In genomic region chr1:182052973-182053372, GRCm38 (mm10) we compare ENCODE assay signal across 10 mouse cellular contexts. TPM values are rescaled to one million over a fixed set of nuclear protein-coding genes. Genes with fewer than 3 reads are reported as not detected.
DNase-seq lines count a peak whose midpoint lies in the region; ATAC-seq and TF ChIP-seq lines count a peak whose summit lies in the region.
"Had no signal": no experiment of that assay in that cellular context is flagged by ENCODE, and none has a peak within 500 bp of the region (broad histone marks: within the 10 kb centered on the region; RNA-seq: fewer than 3 reads in every experiment).

No protein-coding gene starts in this region.

- TF ChIP-seq POLR2A in lung, adult 2 months (IDR thresholded peaks at IDR 0.05; ENCODE audit: borderline replicate concordance, extremely low read depth, low read depth, low read length) = no peak

- no peaks in the 10 kb centered on the region for H3K27me3 ChIP-seq in forebrain, embryonic 10.5 days (ENCODE audit: poor library complexity, severe bottlenecking)
- H3K27me3 ChIP-seq in forebrain, embryonic 13.5 days = no peaks in the 10 kb centered on the region
- H3K27me3 ChIP-seq in lung, embryonic 14.5 days (ENCODE audit: insufficient read depth, low read length) = no peaks in the 10 kb centered on the region
- H3K27me3 ChIP-seq in embryonic facial prominence, embryonic 15.5 days = no peaks in the 10 kb centered on the region
- no peaks in the 10 kb centered on the region for H3K27me3 ChIP-seq in neural tube, embryonic 11.5 days (ENCODE audit: control insufficient read depth, insufficient read depth, low read length)
- H3K27me3 ChIP-seq: heart, embryonic 12.5 days had no signal

- no peaks in the 10 kb centered on the region for H3K36me3 ChIP-seq in forebrain, embryonic 10.5 days (replicated peaks)
- H3K36me3 ChIP-seq in forebrain, embryonic 13.5 days (ENCODE audit: poor library complexity, severe bottlenecking) = no peaks in the 10 kb centered on the region
- no peaks in the 10 kb centered on the region for H3K36me3 ChIP-seq in lung, embryonic 14.5 days (ENCODE audit: insufficient read depth)
- H3K36me3 ChIP-seq in embryonic facial prominence, embryonic 15.5 days = no peaks in the 10 kb centered on the region
- H3K36me3 ChIP-seq in neural tube, embryonic 11.5 days (ENCODE audit: control insufficient read depth, insufficient read depth, low read length) = no peaks in the 10 kb centered on the region
- H3K36me3 ChIP-seq: heart, embryonic 12.5 days had no signal

- H3K9ac ChIP-seq in forebrain, embryonic 13.5 days = no peak overlapping the region
- H3K9ac ChIP-seq in lung, embryonic 14.5 days = no peak overlapping the region
- no peak overlapping the region for H3K9ac ChIP-seq in embryonic facial prominence, embryonic 15.5 days
- no peak overlapping the region for H3K9ac ChIP-seq in neural tube, embryonic 11.5 days (ENCODE audit: low read length)
- H3K9ac ChIP-seq: heart, embryonic 12.5 days; liver, embryonic 14.5 days had no signal

- no peak for DNase-seq in forebrain, embryonic 10.5 days (ENCODE audit: extremely low spot score, low spot score)
- peak; percentile 74 for DNase-seq in lung, embryonic 14.5 days
- DNase-seq in lung, adult 2 months = no peak
- DNase-seq in neural tube, embryonic 11.5 days (ENCODE audit: low spot score) = peak; percentile 55
- no peak for DNase-seq in cerebellum, adult 11-12 months
- DNase-seq in right cerebral cortex, postnatal 25 days = no peak

- no peak for ATAC-seq in forebrain, embryonic 13.5 days
- ATAC-seq in lung, embryonic 14.5 days (ENCODE audit: insufficient read depth) = peak; percentile 86
- peak; percentile 81 for ATAC-seq in embryonic facial prominence, embryonic 15.5 days (ENCODE audit: insufficient number of reproducible peaks, low FRiP score, low TSS enrichment, low read depth)
- ATAC-seq in neural tube, embryonic 11.5 days (ENCODE audit: insufficient read depth, low FRiP score, low TSS enrichment) = 0 out of 2 replicates have a peak, but pooled peaks have one; percentile 16

- no peak for TF ChIP-seq CTCF in lung, embryonic 14.5 days (IDR thresholded peaks at IDR 0.05; ENCODE audit: low read depth)
- no peak for TF ChIP-seq CTCF in lung, adult 2 months (IDR thresholded peaks at IDR 0.05; ENCODE audit: insufficient read depth, low read length)

- H3K27ac ChIP-seq in forebrain, embryonic 10.5 days = peak overlapping the region; percentile 25; the same call in 1 of the 2 replicates
- no peak overlapping the region for H3K27ac ChIP-seq in forebrain, embryonic 13.5 days
- H3K27ac ChIP-seq in lung, embryonic 14.5 days (ENCODE audit: low read depth) = no peak overlapping the region
- peak overlapping the region; percentile 75 for H3K27ac ChIP-seq in embryonic facial prominence, embryonic 15.5 days (replicated peaks)
- H3K27ac ChIP-seq in neural tube, embryonic 11.5 days (ENCODE audit: low read depth, low read length) = no peak overlapping the region
- H3K27ac ChIP-seq: liver, embryonic 14.5 days had no signal

- H3K4me1 ChIP-seq in forebrain, embryonic 10.5 days = peaks cover 16% of the 10 kb centered on the region
- peaks cover 4% of the 10 kb centered on the region; the same call in 1 of the 2 replicates for H3K4me1 ChIP-seq in forebrain, embryonic 13.5 days
- H3K4me1 ChIP-seq in lung, embryonic 14.5 days (ENCODE audit: insufficient read depth) = peaks cover 7% of the 10 kb centered on the region; the same call in 1 of the 2 replicates
- H3K4me1 ChIP-seq in lung, adult 2 months (ENCODE audit: control insufficient read depth, insufficient read depth, low read length) = no peaks in the 10 kb centered on the region
- peaks cover 30% of the 10 kb centered on the region for H3K4me1 ChIP-seq in embryonic facial prominence, embryonic 15.5 days
- 0 out of 2 replicates have a peak, but pooled peaks cover 5% of the 10 kb centered on the region for H3K4me1 ChIP-seq in neural tube, embryonic 11.5 days (ENCODE audit: control insufficient read depth, insufficient read depth, low read length)

- no peak overlapping the region for H3K4me3 ChIP-seq in forebrain, embryonic 10.5 days
- H3K4me3 ChIP-seq in forebrain, embryonic 13.5 days = no peak overlapping the region
- H3K4me3 ChIP-seq in lung, embryonic 14.5 days (ENCODE audit: low read depth, low read length) = no peak overlapping the region
- H3K4me3 ChIP-seq in lung, adult 2 months (replicated peaks; ENCODE audit: extremely low read depth, low read depth, low read length) = no peak overlapping the region
- no peak overlapping the region for H3K4me3 ChIP-seq in embryonic facial prominence, embryonic 15.5 days (replicated peaks)
- no peak overlapping the region for H3K4me3 ChIP-seq in neural tube, embryonic 11.5 days (ENCODE audit: low read depth, low read length)
- H3K4me3 ChIP-seq: heart, embryonic 12.5 days had no signal

- 73% methylated on average over 10 of the region's 10 CpGs for WGBS in forebrain, embryonic 10.5 days
- WGBS in forebrain, embryonic 13.5 days = 48% methylated on average over 10 of the region's 10 CpGs
- WGBS in lung, embryonic 14.5 days = 24% methylated on average over 10 of the region's 10 CpGs
- 54% methylated on average over 10 of the region's 10 CpGs for WGBS in lung, adult 2 months
- 14% methylated on average over 10 of the region's 10 CpGs for WGBS in embryonic facial prominence, embryonic 15.5 days
- WGBS in neural tube, embryonic 11.5 days = 29% methylated on average over 10 of the region's 10 CpGs

- H3K9me3 ChIP-seq in forebrain, embryonic 10.5 days = no peaks in the 10 kb centered on the region
- no peaks in the 10 kb centered on the region for H3K9me3 ChIP-seq in forebrain, embryonic 13.5 days (replicated peaks)
- H3K9me3 ChIP-seq in lung, embryonic 14.5 days (ENCODE audit: low read depth, low read length) = no peaks in the 10 kb centered on the region
- H3K9me3 ChIP-seq in embryonic facial prominence, embryonic 15.5 days (replicated peaks) = no peaks in the 10 kb centered on the region
- H3K9me3 ChIP-seq in neural tube, embryonic 11.5 days (ENCODE audit: control insufficient read depth, low read length) = no peaks in the 10 kb centered on the region
- H3K9me3 ChIP-seq: heart, embryonic 12.5 days had no signal

- no peak overlapping the region for H3K4me2 ChIP-seq in forebrain, embryonic 13.5 days
- peak overlapping the region; percentile 18; the same call in 1 of the 2 replicates for H3K4me2 ChIP-seq in lung, embryonic 14.5 days
- H3K4me2 ChIP-seq in embryonic facial prominence, embryonic 15.5 days (replicated peaks) = 0 out of 2 replicates have a peak overlapping the region, but pooled peaks have one; percentile 15
- H3K4me2 ChIP-seq in neural tube, embryonic 11.5 days (ENCODE audit: low read depth) = no peak overlapping the region
- H3K4me2 ChIP-seq: heart, embryonic 12.5 days had no signal

RNA-seq across cellular contexts. Expression of gene Enah, which starts 33.2 kb away (rescaled TPM):
- 24.6 and 27.7 TPM in 2 replicates for polyA plus RNA-seq in forebrain, embryonic 10.5 days (2016; fragmentation: Nextera tagmentation; extraction: Ambion mirVana)
- polyA plus RNA-seq in forebrain, embryonic 13.5 days (2015; fragmentation: Nextera tagmentation; extraction: Ambion mirVana) = 35.0 and 37.3 TPM in 2 replicates
- 17.8 and 22.2 TPM in 2 replicates for polyA plus RNA-seq in lung, embryonic 14.5 days (2014; fragmentation: Nextera tagmentation; extraction: Ambion mirVana)
- polyA plus RNA-seq in lung, adult 2 months (2012; rRNA removed) = 9.8 and 11.1 TPM in 2 replicates
- 23.3 and 25.6 TPM in 2 replicates for polyA plus RNA-seq in embryonic facial prominence, embryonic 15.5 days (2015; fragmentation: Nextera tagmentation; extraction: Ambion mirVana)
- polyA plus RNA-seq in neural tube, embryonic 11.5 days (2014; fragmentation: Nextera tagmentation; extraction: Ambion mirVana) = 35.0 and 35.9 TPM in 2 replicates

Comparison
In these comparisons a context has a peak if more than half of its experiments do, and no peak if none do; other contexts are left out.
1. DNase-seq: peak in lung, embryonic 14.5 days (single experiment) and neural tube, embryonic 11.5 days (single experiment); none in forebrain, embryonic 10.5 days (single experiment), lung, adult 2 months (single experiment), cerebellum, adult 11-12 months (single experiment) and right cerebral cortex, postnatal 25 days (single experiment).
2. H3K27ac ChIP-seq: peak in forebrain, embryonic 10.5 days (single experiment) and embryonic facial prominence, embryonic 15.5 days (single experiment); none in forebrain, embryonic 13.5 days (single experiment), lung, embryonic 14.5 days (single experiment) and neural tube, embryonic 11.5 days (single experiment).
3. H3K4me2 ChIP-seq: peak in lung, embryonic 14.5 days (single experiment) and embryonic facial prominence, embryonic 15.5 days (single experiment); none in forebrain, embryonic 13.5 days (single experiment) and neural tube, embryonic 11.5 days (single experiment).